Mouse (Mus musculus) mouse embryonic stem cell (cell line): ENCODE measurements around the gene Pigg.
"Not testable (repeated sequence)": the region's sequence is repeated elsewhere in the genome, so short reads cannot be mapped to it uniquely, and the experiment has no call there.

Experiments used
- in situ Hi-C, 2 experiments: fragments of 300-500 bp; cut with MboI; formaldehyde crosslinking; loops; 1 replicate in 1 of 2; 3 replicates in 1 of 2; pipeline ENCODE4 v1.14.3; 2019 to 2020; ENCODE audit warnings: low sequenced_read_pairs in 2 of 2, low pct_unique_long_range_greater_than_20kb in 1 of 2, mixed read lengths in 1 of 2; ENCODE audit not compliant: unreplicated experiment in 1 of 2

The Pigg gene

GRCm38 (mm10) chr5:108312224-108313064 lies at the start of gene Pigg:
TSS of gene Pigg (plus strand) at chr5:108312609.
- in situ Hi-C loops, result no loop called here

DNA sequence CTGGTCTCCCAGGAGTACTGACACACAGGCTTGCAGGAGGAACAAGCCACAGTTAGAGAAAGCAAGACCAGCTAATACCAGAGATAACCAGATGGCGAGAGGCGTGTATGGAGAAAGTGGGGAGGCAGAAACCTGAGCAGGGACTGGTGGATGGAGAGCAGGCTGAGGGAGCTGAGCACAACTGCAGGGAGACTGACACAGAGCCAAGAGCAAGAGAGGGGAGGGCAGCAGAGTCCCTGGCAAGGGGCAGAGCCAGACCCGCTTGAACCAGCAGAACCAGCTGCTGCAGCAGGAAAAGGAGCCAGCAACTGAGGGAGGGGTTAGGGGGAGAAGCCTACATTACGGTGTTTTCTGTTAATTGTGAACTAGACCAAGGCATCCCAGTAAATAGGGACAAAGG lies 49.7 kb upstream of the Pigg start:
- in situ Hi-C loops, result no loop called here

DNA sequence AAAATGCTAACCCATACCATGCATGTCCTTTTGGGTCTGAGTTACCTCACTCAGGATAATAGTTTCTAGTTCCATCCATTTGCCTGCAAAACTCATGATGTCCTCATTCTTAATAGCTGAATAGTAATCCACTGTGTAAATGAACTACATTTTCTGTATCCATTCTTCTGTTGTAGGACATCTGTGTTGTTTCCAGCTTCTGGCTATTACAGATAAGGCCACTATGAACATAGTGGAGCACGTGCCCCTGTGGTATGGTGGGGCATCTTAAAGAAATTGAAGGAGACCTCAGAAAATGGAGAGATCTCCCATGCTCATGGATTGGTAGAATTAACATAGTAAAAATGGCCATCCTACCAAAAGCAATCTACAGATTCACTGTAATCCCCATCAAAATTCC lies 48.6 kb upstream of the Pigg start:
- in situ Hi-C loops, result not testable (repeated sequence)

DNA sequence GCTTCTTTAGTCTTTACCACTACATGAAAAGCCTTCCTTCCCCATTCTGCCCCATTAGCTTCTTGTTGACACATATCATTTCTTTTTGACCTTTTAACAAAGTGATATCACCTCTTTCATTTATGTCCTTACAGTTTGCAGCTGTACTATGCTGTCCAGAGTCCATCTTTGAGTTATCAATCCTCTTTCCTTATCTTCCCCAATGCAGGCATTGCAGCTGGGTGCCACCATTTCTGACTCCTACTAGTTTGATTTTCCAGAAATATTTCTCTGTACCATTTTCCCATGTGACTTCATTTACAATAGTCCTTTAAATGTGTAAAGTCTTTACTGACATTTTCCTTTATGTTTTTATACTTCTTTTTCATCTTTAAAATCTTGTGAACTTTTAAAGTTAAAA lies 45.4 kb upstream of the Pigg start:
- in situ Hi-C loops, result no loop called here

DNA sequence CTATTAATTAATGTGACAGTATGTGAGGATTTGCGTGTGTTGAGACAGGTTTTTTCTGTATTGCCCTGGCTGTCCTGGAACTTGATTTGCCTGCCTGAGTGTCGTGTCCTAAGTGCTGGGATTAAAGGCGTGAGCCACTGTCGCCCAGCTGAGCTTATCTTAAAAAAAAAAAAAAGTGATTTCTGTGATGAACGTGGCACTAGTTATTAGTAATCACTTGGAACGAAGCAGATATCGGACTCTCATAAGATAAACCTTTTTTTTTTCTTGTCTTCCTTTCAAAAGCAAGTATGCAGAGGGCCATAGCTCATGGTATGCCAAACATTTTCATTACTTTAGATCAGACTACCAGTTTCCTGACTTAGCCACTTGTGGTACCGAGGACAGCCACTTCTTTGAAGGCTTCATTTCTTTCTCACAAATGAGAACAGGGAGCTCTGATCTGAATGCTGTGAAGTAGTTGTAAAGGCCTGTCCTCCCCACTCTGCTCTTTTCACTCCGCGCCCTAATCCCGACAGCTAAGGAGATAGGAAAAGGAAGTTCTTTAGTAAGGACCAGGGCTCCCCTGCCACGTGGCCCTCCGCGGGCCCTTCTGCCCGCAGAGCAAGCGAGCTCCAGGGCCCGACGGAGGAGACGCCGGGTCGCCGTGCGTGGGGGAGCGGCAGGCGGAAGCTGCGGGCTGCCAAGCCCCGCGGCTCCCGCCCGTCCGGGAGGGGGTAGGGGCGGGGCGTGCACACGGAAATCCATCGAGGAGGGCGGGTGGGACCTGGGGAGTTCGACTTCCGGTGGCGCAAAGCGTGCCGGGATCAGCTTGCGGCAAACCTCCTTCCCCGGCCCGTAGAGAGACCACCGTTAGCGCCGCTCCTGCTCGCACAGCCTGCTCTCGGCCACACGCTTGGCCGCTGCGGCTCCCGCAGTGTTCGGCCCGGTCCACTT lies 44.0 kb upstream of the Pigg start, which contains the start of gene Dr1:
Gene Dr1, plus strand, starts transcription at position 771 of the 936 bp plus-strand sequence.
- in situ Hi-C loops, result no loop called here

DNA sequence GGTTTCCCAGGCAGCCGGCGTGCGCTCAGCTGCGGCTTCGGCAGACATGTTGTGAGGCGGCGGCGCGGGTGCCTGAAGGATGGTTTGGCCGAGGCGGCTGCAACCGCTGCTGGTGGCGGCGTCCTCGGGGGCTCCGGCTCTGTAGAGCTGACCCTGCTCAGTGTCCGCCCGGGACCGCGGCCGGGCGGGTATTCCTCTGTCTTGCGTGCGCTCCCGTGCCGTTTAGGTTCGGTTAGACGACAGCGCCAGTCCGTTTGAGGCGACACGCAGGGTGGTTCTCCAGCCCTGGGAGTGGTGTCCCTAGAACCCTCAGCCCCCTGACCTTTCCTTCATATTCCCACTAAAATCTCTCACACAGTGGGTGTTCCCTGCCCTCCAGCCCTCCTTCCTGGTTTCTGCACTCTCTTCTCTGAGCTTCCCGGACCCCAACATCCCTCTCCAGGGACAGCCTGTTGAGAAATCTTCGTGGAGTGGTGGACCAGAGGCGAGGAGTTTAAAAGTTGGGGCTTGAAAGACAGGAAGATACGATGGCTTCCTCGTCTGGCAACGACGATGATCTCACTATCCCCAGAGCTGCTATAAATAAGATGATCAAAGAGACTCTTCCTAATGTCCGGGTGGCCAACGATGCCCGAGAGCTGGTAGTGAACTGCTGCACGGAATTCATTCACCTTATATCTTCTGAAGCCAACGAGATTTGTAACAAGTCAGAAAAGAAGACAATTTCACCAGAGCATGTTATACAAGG lies 43.2 kb upstream of the Pigg start:
- in situ Hi-C loops, result no loop called here

- in situ Hi-C loops, result no loop called here
Observed at GRCm38 (mm10) chr5:108269811-108270151, 42.6 kb upstream of the Pigg start.

- in situ Hi-C loops, result no loop called here
Observed at GRCm38 (mm10) chr5:108270415-108270814, 42.0 kb upstream of the Pigg start.

DNA sequence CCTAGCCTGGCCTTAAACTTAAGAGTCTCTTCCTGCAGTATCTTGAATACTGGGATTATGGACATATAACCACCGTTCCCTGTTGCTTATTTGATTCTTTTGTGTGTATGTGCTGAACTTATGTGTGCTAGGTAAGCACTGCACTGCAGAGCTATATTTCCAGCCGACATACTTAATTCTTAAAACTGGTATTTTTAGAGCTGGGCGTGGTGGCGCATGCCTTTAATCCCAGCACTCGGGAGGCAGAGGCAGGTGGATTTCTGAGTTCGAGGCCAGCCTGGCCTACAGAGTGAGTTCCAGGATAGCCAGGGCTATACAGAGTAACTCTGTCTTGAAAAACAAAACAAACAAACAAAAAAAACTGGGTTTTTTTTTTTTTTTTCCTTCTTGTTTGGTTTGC lies 41.1 kb upstream of the Pigg start:
- in situ Hi-C loops, result not testable (repeated sequence)

DNA sequence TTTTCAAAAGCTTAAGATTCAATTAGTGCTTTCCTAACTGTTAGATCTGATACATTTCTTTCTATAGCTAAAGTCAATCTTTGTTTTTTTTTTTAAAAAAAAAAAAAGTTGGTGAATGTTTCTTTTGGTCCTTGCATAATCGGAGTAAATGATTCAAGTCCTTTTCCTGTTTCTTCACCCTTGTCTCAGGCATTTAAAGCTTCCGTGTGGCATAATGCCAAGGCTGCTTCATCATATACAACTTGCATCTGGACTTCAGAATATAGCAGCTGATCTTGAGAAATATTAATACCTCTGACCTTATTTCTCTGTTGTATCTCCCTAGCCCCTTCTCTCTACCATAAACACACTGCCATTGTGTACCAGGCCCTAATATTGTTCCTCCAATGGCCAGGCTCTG lies 25.5 kb upstream of the Pigg start:
- in situ Hi-C loops, result no loop called here

DNA sequence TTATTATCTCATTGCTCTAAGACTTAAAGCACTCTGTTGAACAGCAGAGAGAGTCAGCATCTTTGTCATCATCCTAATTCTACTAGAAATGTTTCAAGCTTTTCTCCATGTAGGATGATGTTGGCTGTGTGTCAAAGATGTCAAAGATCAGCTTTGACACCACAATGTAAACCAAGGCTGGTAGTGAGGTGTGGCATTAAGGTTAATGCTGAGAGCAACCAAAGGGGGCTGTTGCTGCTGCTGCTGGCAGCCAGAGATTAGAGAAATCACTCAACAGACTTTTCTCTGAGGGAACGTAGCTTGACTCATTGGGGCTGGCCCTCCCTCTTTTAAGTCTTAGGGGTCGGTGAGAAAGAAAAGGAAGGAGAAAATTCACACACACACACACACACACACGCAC lies 10.8 kb upstream of the Pigg start:
- in situ Hi-C loops, result no loop called here

GRCm38 (mm10) chr5:108313065-108313860 lies 854 bp downstream of the Pigg start:
- in situ Hi-C loops, result no loop called here

DNA sequence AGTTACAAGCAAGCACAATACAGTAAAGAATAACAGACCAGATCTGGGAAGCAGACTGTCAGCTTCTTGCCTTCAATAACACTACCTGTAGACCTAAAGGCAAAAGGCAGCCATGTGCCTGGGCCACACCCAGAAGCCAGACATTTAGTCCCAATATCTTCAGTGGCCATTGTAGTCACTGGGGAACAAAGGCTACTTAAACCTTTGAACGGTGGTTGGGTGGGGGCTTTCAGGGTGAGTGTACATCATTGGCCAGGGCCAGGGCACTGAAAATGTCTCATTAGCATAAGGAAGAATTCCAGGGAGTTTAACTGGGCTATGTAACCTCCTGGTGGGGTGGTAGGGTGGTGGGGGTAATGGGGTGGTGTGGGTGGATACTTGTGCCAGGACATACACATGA lies 18.6 kb downstream of the Pigg start:
- in situ Hi-C loops, result no loop called here

- in situ Hi-C loops, result no loop called here
Observed at GRCm38 (mm10) chr5:108337385-108337784, 25.0 kb downstream of the Pigg start.

GRCm38 (mm10) chr5:108338049-108338448 lies 25.6 kb downstream of the Pigg start:
- in situ Hi-C loops, result no loop called here

DNA sequence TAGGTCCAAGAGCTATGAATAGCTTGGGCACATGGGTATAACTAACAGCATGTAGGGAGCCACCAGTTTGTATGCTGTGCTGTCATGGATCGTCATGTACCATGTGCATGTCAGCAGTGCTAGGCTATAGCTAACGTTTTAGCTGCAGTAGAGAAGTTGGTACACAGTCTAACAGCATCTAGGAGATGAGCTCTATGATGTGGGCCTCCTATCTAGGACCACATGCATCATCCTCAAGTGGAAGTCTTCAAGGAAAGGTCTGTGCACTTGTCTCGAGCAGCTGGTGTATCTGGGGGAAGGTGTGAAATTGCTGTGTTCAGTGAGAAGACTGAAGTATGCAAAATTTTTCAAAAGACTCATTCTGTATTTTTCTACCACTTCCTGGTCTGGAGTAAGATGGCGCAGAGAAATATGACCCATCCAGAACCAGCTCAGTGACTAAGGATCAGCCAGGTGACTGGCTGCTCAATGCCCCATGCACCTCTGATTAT lies 31.3 kb downstream of the Pigg start:
- in situ Hi-C loops, result no loop called here

- in situ Hi-C loops, result no loop called here
Observed at GRCm38 (mm10) chr5:108345313-108346071, 33.1 kb downstream of the Pigg start.
